Mouse (Mus musculus) limb, embryonic 14.5 days (tissue): ENCODE measurements around the gene Pagr1b. TPM values are rescaled to one million over a fixed set of nuclear protein-coding genes. Genes with fewer than 3 reads are reported as not detected.

Experiments used
- ATAC-seq: fragments of 200-750 bp; cut with Nextera tagmentation; 2 replicates; pipeline ENCODE4 v1.8.0; 2017; ENCODE audit warnings: low read depth, moderate number of reproducible peaks, moderate TSS enrichment; ENCODE audit not compliant: low FRiP score
- DNase-seq: peaks from one replicate; pipeline ENCODE4 v3.0.0-alpha.2; 2015; ENCODE audit warnings: low spot score
- H3K27ac ChIP-seq: fragments of 300-500 bp; sonication (generic); replicated peaks from 2 replicates; pipeline ENCODE4 v1.5.1; 2014; ENCODE audit warnings: low read depth, mild to moderate bottlenecking, low read length, moderate library complexity, mixed read lengths
- H3K27me3 ChIP-seq: fragments of 300-500 bp; sonication (generic); 2 replicates; pipeline ENCODE4 v1.6.1; 2014; ENCODE audit warnings: low read length, mixed read lengths; ENCODE audit not compliant: control insufficient read depth, insufficient read depth
- H3K36me3 ChIP-seq: fragments of 300-500 bp; sonication (generic); 2 replicates; pipeline ENCODE4 v1.6.1; 2014; ENCODE audit warnings: mild to moderate bottlenecking, low read length, moderate library complexity, mixed read lengths; ENCODE audit not compliant: control insufficient read depth, insufficient read depth
- H3K4me1 ChIP-seq: fragments of 300-500 bp; sonication (generic); 2 replicates; pipeline ENCODE4 v1.6.1; 2014; ENCODE audit warnings: antibody characterized with exemption, low read length, mixed read lengths; ENCODE audit not compliant: control insufficient read depth, insufficient read depth
- H3K4me2 ChIP-seq: fragments of 300-500 bp; sonication (generic); replicated peaks from 2 replicates; pipeline ENCODE4 v1.6.1; 2014; ENCODE audit warnings: low read depth, mild to moderate bottlenecking, low read length, moderate library complexity; ENCODE audit not compliant: severe bottlenecking
- H3K4me3 ChIP-seq: fragments of 300-500 bp; sonication (generic); replicated peaks from 2 replicates; pipeline ENCODE4 v1.5.1; 2014; ENCODE audit warnings: low read length
- H3K9ac ChIP-seq: fragments of 300-500 bp; sonication (generic); 2 replicates; pipeline ENCODE4 v1.6.1; 2014; ENCODE audit warnings: mild to moderate bottlenecking, low read depth, low read length, moderate library complexity; ENCODE audit not compliant: severe bottlenecking
- H3K9me3 ChIP-seq: fragments of 300-500 bp; sonication (generic); 2 replicates; pipeline ENCODE4 v1.6.1; 2016; ENCODE audit warnings: low read length; ENCODE audit not compliant: control insufficient read depth
- POLR2A ChIP-seq: fragments of 200-500 bp; IDR thresholded peaks from 2 replicates; pipeline ENCODE4 v1.8.0; 2012; ENCODE audit warnings: inconsistent platforms, mild to moderate bottlenecking, moderate library complexity, borderline replicate concordance; ENCODE audit not compliant: insufficient read depth, insufficient read length; ENCODE audit errors: extremely low read depth
- WGBS: fragments of 180-500 bp; shearing (Covaris S2); extraction: QIAGEN DNeasy Blood & Tissue Kit; methylation state at CpG from one replicate; pipeline ENCODE4 v1.1.7; 2014; 5-methylcytosine and 5-hydroxymethylcytosine counted together
- polyA plus RNA-seq, 2 experiments: library from polyadenylated mRNA; depleted of rRNA in 1 of 2; stranded (reverse) in 1 of 2; unstranded in 1 of 2; fragments of >200 nt; fragmentation: Nextera tagmentation in 1 of 2; extraction: Ambion mirVana in 1 of 2; gene quantifications; 2 replicates each; pipeline versions ENCODE4 v1.2.1 to v1.2.3; 2012 to 2014

Gene Pagr1b
- polyA plus RNA-seq, 2 experiments = 3.2 TPM; not detected in 1

GRCm38 (mm10) chr7:127030172-127030571, 13.9 kb upstream of the Pagr1b start:
- TF ChIP-seq POLR2A = no peak
- no peak for DNase-seq
- no peak for ATAC-seq
- no peak overlapping the region for H3K4me2 ChIP-seq
- no peaks in the 10 kb centered on the region for H3K27me3 ChIP-seq
- no peak overlapping the region for H3K4me3 ChIP-seq
- H3K4me1 ChIP-seq = peaks cover 7% of the 10 kb centered on the region
- peaks cover 63% of the 10 kb centered on the region for H3K36me3 ChIP-seq
- 100% methylated on average over 1 of the region's 1 CpGs for WGBS
- H3K9me3 ChIP-seq = no peaks in the 10 kb centered on the region
- no peak overlapping the region for H3K9ac ChIP-seq
- H3K27ac ChIP-seq = no peak overlapping the region

GRCm38 (mm10) chr7:127027885-127028284, 11.6 kb upstream of the Pagr1b start:
- Histone ChIP-seq H3K4me2 (peak overlapping the region; percentile 68), H3K4me3 (peak overlapping the region; percentile 96), H3K27me3 (no peaks in the 10 kb centered on the region), H3K4me1 (peaks cover 26% of the 10 kb centered on the region), H3K9me3 (no peaks in the 10 kb centered on the region), H3K9ac (peak overlapping the region; percentile 53), H3K36me3 (peaks cover 66% of the 10 kb centered on the region), H3K27ac (peak overlapping the region; percentile 88)
- DNase-seq (no peak), ATAC-seq (no peak)
- WGBS = 65% methylated on average over 7 of the region's 8 CpGs
- no peak for TF ChIP-seq POLR2A

- peak within 1 kb of the TSS; percentile 97 for H3K9ac ChIP-seq
- peak; percentile 100 for DNase-seq
- ATAC-seq = peak; percentile 92
- H3K27me3 ChIP-seq = no peaks in the 10 kb centered on the region
- H3K4me3 ChIP-seq = peak within 1 kb of the TSS; percentile 96
- no peak for TF ChIP-seq POLR2A
- H3K36me3 ChIP-seq = peaks cover 66% of the 10 kb centered on the region
- H3K4me2 ChIP-seq = peak within 1 kb of the TSS; percentile 90
- under 1% methylated on average over 57 of the region's 63 CpGs for WGBS
- no peaks in the 10 kb centered on the region for H3K9me3 ChIP-seq
- peaks cover 31% of the 10 kb centered on the region for H3K4me1 ChIP-seq
- H3K27ac ChIP-seq = peak within 1 kb of the TSS; percentile 98
Observed at GRCm38 (mm10) chr7:127026984-127027726, 10.9 kb upstream of the Pagr1b start, which contains the start of gene Maz. Gene Maz (minus strand): TSS chr7:127027037.

- peak; percentile 5; the same call in 1 of the 2 replicates for ATAC-seq
- no peaks in the 10 kb centered on the region for H3K27me3 ChIP-seq
- peak overlapping the region; percentile 90; the same call in 1 of the 2 replicates for H3K4me2 ChIP-seq
- peak overlapping the region; percentile 97 for H3K9ac ChIP-seq
- peak overlapping the region; percentile 96 for H3K4me3 ChIP-seq
- WGBS = 4% methylated on average over 14 of the region's 48 CpGs
- H3K36me3 ChIP-seq = peaks cover 66% of the 10 kb centered on the region
- TF ChIP-seq POLR2A = no peak
- DNase-seq = peak; percentile 76
- peak overlapping the region; percentile 98 for H3K27ac ChIP-seq
- peaks cover 34% of the 10 kb centered on the region for H3K4me1 ChIP-seq
- no peaks in the 10 kb centered on the region for H3K9me3 ChIP-seq
Observed at GRCm38 (mm10) chr7:127026616-127026983, 10.3 kb upstream of the Pagr1b start.

- Histone ChIP-seq H3K27me3 (no peaks in the 10 kb centered on the region), H3K36me3 (peaks cover 62% of the 10 kb centered on the region), H3K4me3 (peak overlapping the region; percentile 96), H3K27ac (peak overlapping the region; percentile 98), H3K4me2 (peak overlapping the region; percentile 90), H3K4me1 (peaks cover 36% of the 10 kb centered on the region), H3K9me3 (no peaks in the 10 kb centered on the region), H3K9ac (peak overlapping the region; percentile 97)
- no peak for TF ChIP-seq POLR2A
- 2% methylated on average over 9 of the region's 48 CpGs for WGBS
- ATAC-seq (peak; percentile 13), DNase-seq (peak; percentile 44)
Observed at GRCm38 (mm10) chr7:127026161-127026600, 9.9 kb upstream of the Pagr1b start.
